Mouse (Mus musculus): ENCODE data around the gene Amigo2. TPM values are rescaled to one million over a fixed set of nuclear protein-coding genes. Genes with fewer than 3 reads are reported as not detected.
"Not testable (repeated sequence)": the region's sequence is repeated elsewhere in the genome, so short reads cannot be mapped to it uniquely, and the experiment has no call there.

The Amigo2 gene
- polyA plus RNA-seq, 1 experiment from 2014 or later: 3.4 TPM

GRCm38 (mm10) chr15:97216843-97217242 is 30.2 kb downstream of the Amigo2 start:
- H3K9ac ChIP-seq (ENCODE audit: low read length): no peak overlapping the region
- no peaks in the 10 kb centered on the region for H3K36me3 ChIP-seq (ENCODE audit: control insufficient read depth, insufficient read depth, low read length)
- no peak overlapping the region for H3K4me2 ChIP-seq (ENCODE audit: low read depth, low read length, severe bottlenecking)
- H3K9me3 ChIP-seq (ENCODE audit: control insufficient read depth, low read length): no peaks in the 10 kb centered on the region
- H3K27me3 ChIP-seq (ENCODE audit: control insufficient read depth, insufficient read depth, low read length): no peaks in the 10 kb centered on the region
- ATAC-seq (replicated peaks; ENCODE audit: low FRiP score) (no peak), DNase-seq (ENCODE audit: low spot score) (no peak)
- H3K4me3 ChIP-seq (ENCODE audit: low read depth, low read length): no peak overlapping the region
- WGBS: 96% methylated on average over 5 of the region's 5 CpGs
- no peak overlapping the region for H3K27ac ChIP-seq (ENCODE audit: low read depth, low read length)
- no peaks in the 10 kb centered on the region for H3K4me1 ChIP-seq (replicated peaks; ENCODE audit: control insufficient read depth, insufficient read depth, low read length)

- Histone ChIP-seq H3K4me2 (ENCODE audit: low read depth, low read length, severe bottlenecking) (no peak overlapping the region), H3K27me3 (ENCODE audit: control insufficient read depth, insufficient read depth, low read length) (no peaks in the 10 kb centered on the region), H3K36me3 (ENCODE audit: control insufficient read depth, insufficient read depth, low read length) (no peaks in the 10 kb centered on the region), H3K4me3 (ENCODE audit: low read depth, low read length) (no peak overlapping the region), H3K9ac (ENCODE audit: low read length) (no peak overlapping the region), H3K27ac (ENCODE audit: low read depth, low read length) (no peak overlapping the region), H3K9me3 (ENCODE audit: control insufficient read depth, low read length) (no peaks in the 10 kb centered on the region), H3K4me1 (replicated peaks; ENCODE audit: control insufficient read depth, insufficient read depth, low read length) (no peaks in the 10 kb centered on the region)
- DNase-seq (ENCODE audit: low spot score) (no peak), ATAC-seq (replicated peaks; ENCODE audit: low FRiP score) (no peak)
- 86% methylated on average over 17 of the region's 17 CpGs for WGBS
Observed at GRCm38 (mm10) chr15:97212501-97213477, 34.3 kb downstream of the Amigo2 start.

- H3K4me2 ChIP-seq (ENCODE audit: low read depth, low read length, severe bottlenecking); H3K4me1 ChIP-seq (replicated peaks; ENCODE audit: control insufficient read depth, insufficient read depth, low read length); DNase-seq (ENCODE audit: low spot score); H3K9me3 ChIP-seq (ENCODE audit: control insufficient read depth, low read length); H3K4me3 ChIP-seq (ENCODE audit: low read depth, low read length); H3K36me3 ChIP-seq (ENCODE audit: control insufficient read depth, insufficient read depth, low read length); ATAC-seq (replicated peaks; ENCODE audit: low FRiP score); H3K27me3 ChIP-seq (ENCODE audit: control insufficient read depth, insufficient read depth, low read length); H3K27ac ChIP-seq (ENCODE audit: low read depth, low read length); H3K9ac ChIP-seq (ENCODE audit: low read length): not testable (repeated sequence)
- 83% methylated on average over 3 of the region's 3 CpGs for WGBS
Observed at GRCm38 (mm10) chr15:97209754-97210153, 37.3 kb downstream of the Amigo2 start.

- DNase-seq (ENCODE audit: low spot score) (no peak), ATAC-seq (replicated peaks; ENCODE audit: low FRiP score) (no peak)
- Histone ChIP-seq H3K4me3 (ENCODE audit: low read depth, low read length) (no peak overlapping the region), H3K9me3 (ENCODE audit: control insufficient read depth, low read length) (no peaks in the 10 kb centered on the region), H3K9ac (ENCODE audit: low read length) (no peak overlapping the region), H3K4me1 (replicated peaks; ENCODE audit: control insufficient read depth, insufficient read depth, low read length) (no peaks in the 10 kb centered on the region), H3K36me3 (ENCODE audit: control insufficient read depth, insufficient read depth, low read length) (no peaks in the 10 kb centered on the region), H3K4me2 (ENCODE audit: low read depth, low read length, severe bottlenecking) (no peak overlapping the region), H3K27ac (ENCODE audit: low read depth, low read length) (no peak overlapping the region), H3K27me3 (ENCODE audit: control insufficient read depth, insufficient read depth, low read length) (no peaks in the 10 kb centered on the region)
- WGBS: 90% methylated on average over 8 of the region's 8 CpGs
Observed at GRCm38 (mm10) chr15:97206506-97206905, 40.6 kb downstream of the Amigo2 start.

GRCm38 (mm10) chr15:97205776-97206175 is 41.3 kb downstream of the Amigo2 start:
- H3K27ac ChIP-seq (ENCODE audit: low read depth, low read length): no peak overlapping the region
- DNase-seq (ENCODE audit: low spot score) (no peak), ATAC-seq (replicated peaks; ENCODE audit: low FRiP score) (no peak)
- H3K27me3 ChIP-seq (ENCODE audit: control insufficient read depth, insufficient read depth, low read length): no peaks in the 10 kb centered on the region
- no peaks in the 10 kb centered on the region for H3K36me3 ChIP-seq (ENCODE audit: control insufficient read depth, insufficient read depth, low read length)
- H3K9me3 ChIP-seq (ENCODE audit: control insufficient read depth, low read length): no peaks in the 10 kb centered on the region
- no peak overlapping the region for H3K4me2 ChIP-seq (ENCODE audit: low read depth, low read length, severe bottlenecking)
- no peak overlapping the region for H3K9ac ChIP-seq (ENCODE audit: low read length)
- H3K4me1 ChIP-seq (replicated peaks; ENCODE audit: control insufficient read depth, insufficient read depth, low read length): no peaks in the 10 kb centered on the region
- no peak overlapping the region for H3K4me3 ChIP-seq (ENCODE audit: low read depth, low read length)
- 89% methylated on average over 10 of the region's 10 CpGs for whole genome bisulfite sequencing

GRCm38 (mm10) chr15:97204889-97205288 is 42.2 kb downstream of the Amigo2 start:
- Histone ChIP-seq H3K36me3 (ENCODE audit: control insufficient read depth, insufficient read depth, low read length) (no peaks in the 10 kb centered on the region), H3K4me2 (ENCODE audit: low read depth, low read length, severe bottlenecking) (no peak overlapping the region), H3K27me3 (ENCODE audit: control insufficient read depth, insufficient read depth, low read length) (no peaks in the 10 kb centered on the region), H3K9me3 (ENCODE audit: control insufficient read depth, low read length) (no peaks in the 10 kb centered on the region), H3K4me3 (ENCODE audit: low read depth, low read length) (no peak overlapping the region), H3K4me1 (replicated peaks; ENCODE audit: control insufficient read depth, insufficient read depth, low read length) (no peaks in the 10 kb centered on the region), H3K27ac (ENCODE audit: low read depth, low read length) (no peak overlapping the region), H3K9ac (ENCODE audit: low read length) (no peak overlapping the region)
- WGBS: 84% methylated on average over 3 of the region's 3 CpGs
- no peak for DNase-seq (ENCODE audit: low spot score)
- no peak for ATAC-seq (replicated peaks; ENCODE audit: low FRiP score)

- Histone ChIP-seq H3K4me1 (replicated peaks; ENCODE audit: control insufficient read depth, insufficient read depth, low read length) (no peaks in the 10 kb centered on the region), H3K27me3 (ENCODE audit: control insufficient read depth, insufficient read depth, low read length) (no peaks in the 10 kb centered on the region), H3K27ac (ENCODE audit: low read depth, low read length) (no peak overlapping the region), H3K9ac (ENCODE audit: low read length) (no peak overlapping the region), H3K36me3 (ENCODE audit: control insufficient read depth, insufficient read depth, low read length) (no peaks in the 10 kb centered on the region), H3K4me3 (ENCODE audit: low read depth, low read length) (no peak overlapping the region), H3K9me3 (ENCODE audit: control insufficient read depth, low read length) (no peaks in the 10 kb centered on the region), H3K4me2 (ENCODE audit: low read depth, low read length, severe bottlenecking) (no peak overlapping the region)
- DNase-seq (ENCODE audit: low spot score): no peak
- ATAC-seq (replicated peaks; ENCODE audit: low FRiP score): no peak
- WGBS: 71% methylated on average over 7 of the region's 7 CpGs
Observed at GRCm38 (mm10) chr15:97196644-97197043, 50.4 kb downstream of the Amigo2 start.

GRCm38 (mm10) chr15:97195628-97196027 is 51.5 kb downstream of the Amigo2 start:
- ATAC-seq (replicated peaks; ENCODE audit: low FRiP score): no peak
- no peak for DNase-seq (ENCODE audit: low spot score)
- H3K9me3 ChIP-seq (ENCODE audit: control insufficient read depth, low read length): no peaks in the 10 kb centered on the region
- no peak overlapping the region for H3K4me2 ChIP-seq (ENCODE audit: low read depth, low read length, severe bottlenecking)
- H3K4me3 ChIP-seq (ENCODE audit: low read depth, low read length): no peak overlapping the region
- H3K4me1 ChIP-seq (replicated peaks; ENCODE audit: control insufficient read depth, insufficient read depth, low read length): no peaks in the 10 kb centered on the region
- no peaks in the 10 kb centered on the region for H3K36me3 ChIP-seq (ENCODE audit: control insufficient read depth, insufficient read depth, low read length)
- H3K9ac ChIP-seq (ENCODE audit: low read length): no peak overlapping the region
- WGBS: 0% methylated on average over 1 of the region's 1 CpGs
- no peaks in the 10 kb centered on the region for H3K27me3 ChIP-seq (ENCODE audit: control insufficient read depth, insufficient read depth, low read length)
- no peak overlapping the region for H3K27ac ChIP-seq (ENCODE audit: low read depth, low read length)

All from forebrain, embryonic 11.5 days (tissue).